Mouse (Mus musculus) heart, postnatal 0 days (tissue): ENCODE results near the gene Smim5. TPM values are rescaled to one million over a fixed set of nuclear protein-coding genes. Genes with fewer than 3 reads are reported as not detected.

Experiments
- ATAC-seq: fragments of 200-750 bp; cut with Nextera tagmentation; 2 replicates; pipeline ENCODE4 v1.8.0; 2017; ENCODE audit warnings: low read depth, moderate number of reproducible peaks, moderate library complexity; ENCODE audit not compliant: insufficient read depth
- DNase-seq: peaks from one replicate; pipeline ENCODE4 v3.0.0-alpha.2; 2016; ENCODE audit warnings: low spot score
- H3K27ac ChIP-seq: fragments of 300-500 bp; sonication (generic); 2 replicates; pipeline ENCODE4 v1.5.1; 2014; ENCODE audit warnings: low read depth, mild to moderate bottlenecking
- H3K27me3 ChIP-seq: fragments of 300-500 bp; sonication (generic); 2 replicates; pipeline ENCODE4 v1.6.1; 2014; ENCODE audit warnings: low read length, mixed read lengths; ENCODE audit not compliant: control insufficient read depth, insufficient read depth
- H3K36me3 ChIP-seq: fragments of 300-500 bp; sonication (generic); replicated peaks from 2 replicates; pipeline ENCODE4 v1.6.1; 2014; ENCODE audit warnings: low read length, mixed read lengths; ENCODE audit not compliant: control insufficient read depth, insufficient read depth
- H3K4me1 ChIP-seq: fragments of 300-500 bp; sonication (generic); 2 replicates; pipeline ENCODE4 v1.6.1; 2014; ENCODE audit warnings: antibody characterized with exemption; ENCODE audit not compliant: control insufficient read depth, insufficient read depth
- H3K4me2 ChIP-seq: fragments of 300-500 bp; sonication (generic); 2 replicates; pipeline ENCODE4 v1.6.1; 2014; ENCODE audit warnings: low read depth, mild to moderate bottlenecking, low read length, moderate library complexity
- H3K4me3 ChIP-seq: fragments of 300-500 bp; sonication (generic); 2 replicates; pipeline ENCODE4 v1.5.1; 2014; ENCODE audit warnings: low read depth, low read length
- H3K9ac ChIP-seq: fragments of 300-500 bp; sonication (generic); replicated peaks from 2 replicates; pipeline ENCODE4 v1.6.1; 2014; ENCODE audit warnings: low read depth, low read length, mixed read lengths
- H3K9me3 ChIP-seq: fragments of 300-500 bp; sonication (generic); replicated peaks from 2 replicates; pipeline ENCODE4 v1.6.1; 2016; ENCODE audit warnings: low read length; ENCODE audit not compliant: control insufficient read depth
- CTCF ChIP-seq: IDR thresholded peaks from 2 replicates; pipeline ENCODE4 v1.5.1; 2016; ENCODE audit warnings: antibody characterized with exemption, control low read depth, low read depth
- EP300 ChIP-seq: IDR thresholded peaks from 2 replicates; pipeline ENCODE4 v1.6.1; 2016; ENCODE audit warnings: antibody characterized with exemption, low read depth
- WGBS: fragments of 180-500 bp; shearing (Covaris S2); extraction: QIAGEN DNeasy Blood & Tissue Kit; methylation state at CpG from one replicate; pipeline ENCODE4 v1.1.7; 2014; 5-methylcytosine and 5-hydroxymethylcytosine counted together
- polyA plus RNA-seq: library from polyadenylated mRNA; unstranded; fragments of >200 nt; fragmentation: Nextera tagmentation; extraction: Ambion mirVana; gene quantifications from 2 replicates; pipeline ENCODE4 v1.2.1, GENCODE M21; 2015
- total RNA-seq: library from RNA; depleted of rRNA; stranded (reverse); fragments of >200 nt; gene quantifications from 2 replicates; pipeline ENCODE4 v1.2.3, GENCODE M21; 2014; ENCODE audit warnings: low replicate concordance

The Smim5 gene
- total and polyA plus RNA-seq, 2 experiments from 2014 or later: 79.3 to 83.0 TPM

DNA sequence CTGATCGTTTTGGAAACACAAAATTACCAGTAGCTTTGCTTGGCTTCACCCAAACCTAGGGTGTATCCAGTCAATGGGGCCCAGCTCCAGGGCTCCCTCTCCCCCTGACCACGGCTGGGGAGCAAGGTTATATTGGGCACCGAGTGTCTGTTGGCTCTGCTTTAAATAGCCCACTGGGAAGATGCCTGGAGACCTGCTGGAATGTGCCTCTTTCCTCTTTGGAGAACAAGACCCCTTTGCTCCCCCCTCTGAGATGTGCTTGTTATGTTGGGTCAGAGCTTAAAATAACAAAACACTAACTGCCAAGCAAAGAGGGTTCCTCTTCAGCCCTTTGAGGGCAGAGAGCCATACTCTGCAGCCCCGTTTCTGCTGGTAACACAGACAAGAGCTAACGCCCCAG is 2.4 kb downstream of the Smim5 start:
- WGBS: 17% methylated on average over 5 of the region's 5 CpGs

DNA sequence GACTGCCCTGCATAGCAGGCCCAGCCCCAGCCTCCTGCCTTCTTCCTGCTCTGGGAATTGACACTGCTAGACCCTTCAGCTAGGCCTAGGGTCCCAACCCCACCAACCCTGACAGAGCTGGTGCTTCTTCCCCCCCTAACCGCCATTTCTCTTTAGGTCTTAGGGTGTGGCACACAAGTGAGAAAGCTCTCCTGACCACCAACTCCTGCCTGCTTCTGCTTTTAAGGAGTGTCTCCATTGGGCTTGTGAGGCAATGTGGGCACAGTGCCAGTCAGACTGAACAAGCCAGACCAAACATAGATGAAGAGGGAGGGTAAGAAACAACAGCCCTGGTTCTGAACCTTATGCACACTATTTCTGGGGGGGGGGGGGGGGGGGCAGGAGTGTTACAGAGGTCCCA is 3.1 kb downstream of the Smim5 start:
- TF ChIP-seq CTCF: no peak
- TF ChIP-seq EP300: no peak
- H3K27ac ChIP-seq: peak overlapping the region; percentile 98
- no peaks in the 10 kb centered on the region for H3K27me3 ChIP-seq
- no peak overlapping the region; the same call in 1 of the 2 replicates for H3K9ac ChIP-seq
- ATAC-seq (peak; percentile 11; the same call in 1 of the 2 replicates), DNase-seq (peak; percentile 70)
- 22% methylated on average over 1 of the region's 1 CpGs for WGBS
- H3K36me3 ChIP-seq: peaks cover 27% of the 10 kb centered on the region
- H3K9me3 ChIP-seq: no peaks in the 10 kb centered on the region
- H3K4me1 ChIP-seq: peaks cover 46% of the 10 kb centered on the region
- peak overlapping the region; percentile 71 for H3K4me2 ChIP-seq
- H3K4me3 ChIP-seq: no peak overlapping the region

More for the DNA sequence above, 2.4 kb downstream of the Smim5 start:
- Histone ChIP-seq H3K4me1 (peaks cover 46% of the 10 kb centered on the region), H3K9ac (peak overlapping the region; percentile 60; the same call in 1 of the 2 replicates), H3K4me3 (peak overlapping the region; percentile 57; the same call in 1 of the 2 replicates), H3K27ac (peak overlapping the region; percentile 98), H3K36me3 (peaks cover 25% of the 10 kb centered on the region), H3K9me3 (no peaks in the 10 kb centered on the region), H3K27me3 (no peaks in the 10 kb centered on the region), H3K4me2 (peak overlapping the region; percentile 71)
- peak; percentile 85 for DNase-seq
- ATAC-seq: peak; percentile 40
- TF ChIP-seq EP300 (peak; percentile 66), CTCF (no peak)

DNA sequence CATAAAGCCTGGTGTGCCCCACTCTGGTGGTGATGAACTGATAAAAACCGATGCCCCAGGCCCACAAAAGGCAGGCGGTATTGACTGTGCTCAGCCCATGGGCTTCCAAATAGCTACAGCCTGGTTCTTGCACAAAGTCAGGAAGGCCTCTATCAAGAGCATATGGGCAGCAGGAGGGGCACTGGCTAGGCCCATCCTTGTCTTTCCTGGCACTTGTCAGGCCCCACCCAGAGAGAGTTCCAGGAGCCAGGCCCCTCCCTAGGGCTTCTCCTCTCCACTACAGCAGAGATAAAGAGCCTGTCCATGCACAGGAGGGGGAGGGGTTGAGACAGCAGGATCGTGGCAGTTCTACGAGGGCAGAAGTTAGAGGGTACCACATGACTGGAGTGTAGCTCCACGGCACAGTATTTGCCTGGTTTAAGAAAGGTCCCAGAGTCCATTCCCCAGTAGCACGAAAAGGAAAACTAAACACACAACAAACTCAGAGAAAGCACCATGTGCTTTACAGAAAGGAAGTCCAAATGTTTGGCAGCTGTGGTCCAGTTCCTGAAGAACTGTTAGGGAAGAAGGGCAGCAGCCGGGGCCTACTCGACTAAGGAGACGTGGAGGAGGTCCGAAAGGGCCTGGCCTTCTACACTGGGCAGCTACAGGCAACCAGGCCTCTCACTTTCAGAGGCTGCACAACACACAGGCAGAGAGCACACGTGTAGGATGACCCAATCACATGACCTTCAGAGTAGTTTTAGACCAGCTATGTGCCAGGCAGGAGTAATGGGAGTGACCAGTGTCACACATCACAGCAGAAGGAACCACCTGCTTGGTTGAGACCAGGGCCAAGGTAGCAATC is 3.8 kb downstream of the Smim5 start:
- Histone ChIP-seq H3K9me3 (no peaks in the 10 kb centered on the region), H3K9ac (no peak overlapping the region), H3K27me3 (no peaks in the 10 kb centered on the region), H3K36me3 (peaks cover 30% of the 10 kb centered on the region), H3K4me3 (no peak overlapping the region), H3K4me2 (peak overlapping the region; percentile 19), H3K4me1 (peaks cover 46% of the 10 kb centered on the region), H3K27ac (peak overlapping the region; percentile 98)
- DNase-seq (peak; percentile 90), ATAC-seq (peak; percentile 83)
- TF ChIP-seq CTCF: no peak
- peak; percentile 84; the same call in 1 of the 2 replicates for TF ChIP-seq EP300
- 20% methylated on average over 11 of the region's 11 CpGs for WGBS

DNA sequence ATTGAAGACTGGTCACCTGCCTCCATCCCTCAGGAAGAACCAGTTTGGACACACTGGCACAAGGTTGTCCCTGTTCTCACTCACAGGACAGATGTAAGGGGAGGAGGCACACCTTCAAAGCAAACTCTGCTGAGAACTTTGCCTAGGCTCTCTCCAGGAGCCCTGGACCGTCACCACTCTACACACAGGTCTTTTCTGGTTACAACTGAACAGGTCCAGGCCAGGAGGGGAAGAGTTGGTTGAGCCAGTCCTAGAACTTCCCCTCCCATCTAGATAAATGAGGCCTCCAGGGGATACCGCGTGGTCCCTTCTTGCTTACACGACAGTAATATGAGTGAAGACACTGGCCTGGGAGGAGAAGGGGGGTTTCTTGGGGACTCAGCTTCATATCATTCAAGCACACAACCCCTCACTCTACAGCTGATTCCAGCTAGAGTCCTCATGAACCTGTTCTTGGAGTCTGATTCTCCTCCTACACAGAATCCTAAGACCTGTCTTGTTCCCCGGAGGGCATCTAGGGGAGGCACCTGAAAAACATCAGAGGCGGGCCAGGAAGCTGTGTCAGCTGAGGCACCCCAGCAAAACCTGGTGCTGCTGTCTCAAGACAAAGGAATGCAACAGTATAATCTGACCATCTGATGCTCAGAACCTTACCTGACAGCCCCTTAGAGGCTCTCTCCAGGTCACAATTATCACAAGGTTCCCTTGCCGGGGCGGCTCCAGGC is 4.6 kb downstream of the Smim5 start:
- no peak for DNase-seq
- Histone ChIP-seq H3K36me3 (peaks cover 30% of the 10 kb centered on the region), H3K4me3 (no peak overlapping the region), H3K27ac (peak overlapping the region; percentile 98), H3K4me2 (no peak overlapping the region), H3K4me1 (peaks cover 46% of the 10 kb centered on the region), H3K27me3 (no peaks in the 10 kb centered on the region), H3K9me3 (no peaks in the 10 kb centered on the region), H3K9ac (0 out of 2 replicates have a peak overlapping the region, but pooled peaks have one; percentile 34)
- TF ChIP-seq CTCF (no peak), EP300 (no peak)
- WGBS: 60% methylated on average over 8 of the region's 8 CpGs
- ATAC-seq: no peak

DNA sequence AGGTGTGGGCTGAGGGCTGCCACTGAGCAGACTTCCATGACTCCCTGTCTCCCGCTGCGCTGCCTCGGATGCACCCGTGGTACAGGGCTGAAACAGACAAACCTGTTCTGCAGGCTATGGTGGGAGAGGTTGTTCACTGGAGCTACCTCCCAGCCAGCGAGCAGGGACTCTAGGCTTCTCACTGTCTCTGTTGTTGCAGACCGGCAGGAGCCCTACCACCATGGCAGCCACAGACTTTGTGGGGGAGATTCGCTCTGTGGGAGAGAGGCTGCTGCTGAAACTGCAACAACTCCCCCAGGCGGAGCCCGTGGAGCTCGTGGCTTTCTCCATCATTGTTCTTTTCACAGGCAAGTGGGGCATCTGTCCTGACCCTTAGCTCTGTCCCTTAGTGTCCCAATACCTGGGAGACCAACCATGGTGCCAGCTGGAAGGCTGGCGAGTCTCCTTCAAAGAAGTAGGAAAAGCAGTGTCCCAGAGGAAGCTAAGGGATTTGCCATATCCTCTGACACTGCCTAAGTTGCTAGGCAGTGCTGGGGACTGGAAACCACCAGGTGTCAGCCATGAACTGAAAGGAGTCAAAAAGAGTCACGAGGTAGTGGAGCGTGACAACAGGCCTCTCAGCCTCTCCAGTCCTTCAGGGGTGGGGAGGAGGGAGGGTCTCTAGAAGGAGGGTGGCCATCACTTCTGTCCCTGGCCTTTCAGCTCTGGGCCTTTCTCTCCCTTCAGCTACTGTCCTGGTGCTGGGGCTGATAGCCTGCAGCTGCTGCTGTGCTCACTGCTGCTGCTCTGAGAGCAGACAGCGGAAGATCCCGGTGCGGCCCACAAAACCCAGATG is 5.4 kb downstream of the Smim5 start:
- Histone ChIP-seq H3K4me1 (peaks cover 42% of the 10 kb centered on the region), H3K36me3 (peaks cover 30% of the 10 kb centered on the region), H3K27ac (peak overlapping the region; percentile 98; the same call in 1 of the 2 replicates), H3K27me3 (no peaks in the 10 kb centered on the region), H3K4me3 (no peak overlapping the region), H3K9ac (0 out of 2 replicates have a peak overlapping the region, but pooled peaks have one; percentile 34), H3K4me2 (no peak overlapping the region), H3K9me3 (no peaks in the 10 kb centered on the region)
- TF ChIP-seq CTCF: no peak
- no peak for TF ChIP-seq EP300
- WGBS: 62% methylated on average over 16 of the region's 16 CpGs
- DNase-seq (no peak), ATAC-seq (no peak)
